Mouse (Mus musculus): ENCODE measurements around the gene Kat2b. TPM values are rescaled to one million over a fixed set of nuclear protein-coding genes. Genes with fewer than 3 reads are reported as not detected.

Gene Kat2b
- polyA plus RNA-seq, 1 experiment from 2014 or later, result 8.7 TPM

DNA sequence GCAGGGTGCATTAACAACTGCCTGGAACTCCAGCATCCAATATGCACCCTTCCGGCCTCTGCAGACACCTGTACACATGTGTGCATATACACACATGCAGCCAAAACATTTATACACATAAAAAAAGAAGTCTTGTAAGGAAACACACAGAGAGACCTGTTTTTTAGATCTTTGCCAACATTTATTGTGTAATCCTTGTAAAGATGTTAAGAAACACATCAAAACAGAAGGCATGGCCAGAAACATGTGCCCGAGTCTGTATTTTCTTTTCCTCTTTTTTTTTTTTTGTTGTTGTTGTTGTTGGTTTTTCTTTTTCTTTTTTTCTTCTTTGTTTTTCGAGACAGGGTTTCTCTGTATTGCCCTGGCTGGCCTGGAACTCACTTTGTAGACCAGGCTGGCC, 59.5 kb downstream of the Kat2b start:
- Histone ChIP-seq H3K4me1 (ENCODE audit: control insufficient read depth, insufficient read depth, low read length) (no peaks in the 10 kb centered on the region), H3K27ac (ENCODE audit: low read length) (no peak overlapping the region), H3K4me3 (ENCODE audit: low read depth, low read length) (no peak overlapping the region), H3K9ac (ENCODE audit: low read depth, low read length) (no peak overlapping the region), H3K4me2 (ENCODE audit: low read length) (no peak overlapping the region), H3K27me3 (ENCODE audit: control insufficient read depth, insufficient read depth, low read depth, low read length) (no peaks in the 10 kb centered on the region), H3K9me3 (replicated peaks; ENCODE audit: control insufficient read depth, low read length, poor library complexity, severe bottlenecking) (no peaks in the 10 kb centered on the region), H3K36me3 (ENCODE audit: control insufficient read depth, insufficient read depth, low read length) (no peaks in the 10 kb centered on the region)
- WGBS, result 92% methylated on average over 3 of the region's 3 CpGs
- no peak for ATAC-seq

DNA sequence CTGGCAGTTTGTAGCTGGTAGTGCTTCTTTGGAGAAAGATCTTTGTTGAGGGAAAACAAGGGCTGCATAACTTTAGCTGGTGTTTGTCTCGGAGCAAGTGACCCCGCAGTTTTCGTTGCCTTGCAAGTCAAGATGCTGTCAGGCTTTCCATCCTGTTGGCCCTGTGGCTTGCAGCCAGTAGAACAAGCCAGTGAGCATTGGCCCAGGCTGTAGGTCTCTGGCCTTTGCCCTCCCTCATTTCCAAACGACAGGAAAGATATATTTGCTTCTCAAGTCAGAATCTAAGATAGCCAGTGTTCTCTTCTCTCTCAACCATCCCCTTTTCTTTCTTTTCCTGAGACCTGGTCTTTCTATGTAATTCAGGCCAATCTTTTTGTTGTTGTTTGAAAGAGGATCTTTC, 60.8 kb downstream of the Kat2b start:
- no peak overlapping the region for H3K9ac ChIP-seq (ENCODE audit: low read depth, low read length)
- no peak for ATAC-seq
- WGBS, result 89% methylated on average over 4 of the region's 4 CpGs
- H3K27ac ChIP-seq (ENCODE audit: low read length), result no peak overlapping the region
- no peaks in the 10 kb centered on the region for H3K9me3 ChIP-seq (replicated peaks; ENCODE audit: control insufficient read depth, low read length, poor library complexity, severe bottlenecking)
- H3K36me3 ChIP-seq (ENCODE audit: control insufficient read depth, insufficient read depth, low read length), result peaks cover 3% of the 10 kb centered on the region; the same call in 1 of the 2 replicates
- no peaks in the 10 kb centered on the region for H3K27me3 ChIP-seq (ENCODE audit: control insufficient read depth, insufficient read depth, low read depth, low read length)
- H3K4me1 ChIP-seq (ENCODE audit: control insufficient read depth, insufficient read depth, low read length), result no peaks in the 10 kb centered on the region
- no peak overlapping the region for H3K4me3 ChIP-seq (ENCODE audit: low read depth, low read length)
- no peak overlapping the region for H3K4me2 ChIP-seq (ENCODE audit: low read length)

DNA sequence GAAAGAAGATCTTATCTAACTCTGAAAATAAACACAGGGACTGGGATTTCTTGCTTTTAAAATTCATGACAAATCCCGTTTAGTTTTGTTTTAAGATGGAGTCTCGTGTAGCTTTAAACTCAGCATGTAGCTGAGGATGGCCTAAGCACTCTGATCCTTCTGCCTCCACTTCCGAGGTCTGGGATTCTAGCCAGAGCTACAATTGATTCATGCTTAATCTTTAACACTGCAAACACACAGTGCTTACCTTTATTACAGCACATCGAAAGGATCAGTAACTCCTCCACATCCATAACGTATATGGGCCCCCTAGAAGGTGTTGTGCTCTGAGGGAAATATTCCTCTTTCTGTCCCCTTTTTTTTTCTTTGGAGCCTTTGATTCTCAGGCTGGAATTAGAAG, 61.5 kb downstream of the Kat2b start:
- Histone ChIP-seq H3K9me3 (replicated peaks; ENCODE audit: control insufficient read depth, low read length, poor library complexity, severe bottlenecking) (no peaks in the 10 kb centered on the region), H3K27ac (ENCODE audit: low read length) (no peak overlapping the region), H3K27me3 (ENCODE audit: control insufficient read depth, insufficient read depth, low read depth, low read length) (no peaks in the 10 kb centered on the region), H3K36me3 (ENCODE audit: control insufficient read depth, insufficient read depth, low read length) (peaks cover 8% of the 10 kb centered on the region), H3K4me2 (ENCODE audit: low read length) (no peak overlapping the region), H3K4me3 (ENCODE audit: low read depth, low read length) (no peak overlapping the region), H3K4me1 (ENCODE audit: control insufficient read depth, insufficient read depth, low read length) (no peaks in the 10 kb centered on the region), H3K9ac (ENCODE audit: low read depth, low read length) (no peak overlapping the region)
- no peak for ATAC-seq
- WGBS, result 56% methylated on average over 5 of the region's 5 CpGs

DNA sequence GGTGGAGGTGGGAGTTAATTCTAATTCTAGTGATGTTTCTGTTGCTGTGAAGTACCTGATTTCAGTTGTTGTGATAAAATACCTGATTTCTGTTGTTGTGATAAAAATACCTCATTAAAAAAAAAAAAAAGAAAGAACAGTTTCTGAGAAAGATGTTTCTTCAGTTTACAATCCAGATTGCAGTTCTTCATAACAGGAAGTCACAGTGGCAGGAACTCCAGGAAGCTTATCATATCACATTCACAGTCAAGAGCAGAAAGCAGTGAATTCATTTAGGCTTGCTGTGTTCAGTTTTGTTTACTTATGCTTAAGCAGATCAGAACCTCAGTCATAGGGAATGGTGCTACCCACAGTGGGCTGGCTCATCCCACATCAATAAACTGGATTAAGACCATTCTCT, 64.7 kb downstream of the Kat2b start:
- ATAC-seq, result no peak
- H3K27me3 ChIP-seq (ENCODE audit: control insufficient read depth, insufficient read depth, low read depth, low read length), result no peaks in the 10 kb centered on the region
- peaks cover 8% of the 10 kb centered on the region for H3K36me3 ChIP-seq (ENCODE audit: control insufficient read depth, insufficient read depth, low read length)
- no peak overlapping the region for H3K27ac ChIP-seq (ENCODE audit: low read length)
- no peak overlapping the region for H3K4me2 ChIP-seq (ENCODE audit: low read length)
- H3K4me3 ChIP-seq (ENCODE audit: low read depth, low read length), result no peak overlapping the region
- no peaks in the 10 kb centered on the region for H3K9me3 ChIP-seq (replicated peaks; ENCODE audit: control insufficient read depth, low read length, poor library complexity, severe bottlenecking)
- H3K4me1 ChIP-seq (ENCODE audit: control insufficient read depth, insufficient read depth, low read length), result no peaks in the 10 kb centered on the region
- H3K9ac ChIP-seq (ENCODE audit: low read depth, low read length), result no peak overlapping the region

DNA sequence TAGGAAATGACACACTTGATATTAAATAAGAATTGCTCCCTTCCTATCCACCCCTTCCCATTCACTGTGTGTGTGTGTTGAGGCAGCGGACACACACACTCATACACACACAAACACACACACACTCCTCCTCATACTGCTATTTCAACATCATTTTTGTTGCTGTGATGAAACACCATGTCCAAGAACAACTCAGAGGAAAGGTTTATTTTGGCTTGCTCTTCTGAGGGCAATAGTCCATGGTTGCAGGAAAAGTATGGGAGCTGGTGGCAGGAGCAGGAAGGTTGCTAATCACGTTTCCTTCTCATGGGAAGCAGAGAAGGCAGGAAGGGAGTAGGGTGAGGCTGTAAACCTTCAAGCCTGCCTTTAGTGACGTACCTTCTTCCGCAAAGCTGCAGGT, 76.7 kb downstream of the Kat2b start:
- WGBS, result 92% methylated on average over 4 of the region's 4 CpGs
- no peaks in the 10 kb centered on the region for H3K27me3 ChIP-seq (ENCODE audit: control insufficient read depth, insufficient read depth, low read depth, low read length)
- H3K4me2 ChIP-seq (ENCODE audit: low read length), result no peak overlapping the region
- peaks cover 31% of the 10 kb centered on the region for H3K36me3 ChIP-seq (ENCODE audit: control insufficient read depth, insufficient read depth, low read length)
- no peak overlapping the region for H3K9ac ChIP-seq (ENCODE audit: low read depth, low read length)
- H3K27ac ChIP-seq (ENCODE audit: low read length), result no peak overlapping the region
- no peaks in the 10 kb centered on the region for H3K9me3 ChIP-seq (replicated peaks; ENCODE audit: control insufficient read depth, low read length, poor library complexity, severe bottlenecking)
- no peaks in the 10 kb centered on the region for H3K4me1 ChIP-seq (ENCODE audit: control insufficient read depth, insufficient read depth, low read length)
- no peak for ATAC-seq
- H3K4me3 ChIP-seq (ENCODE audit: low read depth, low read length), result no peak overlapping the region

DNA sequence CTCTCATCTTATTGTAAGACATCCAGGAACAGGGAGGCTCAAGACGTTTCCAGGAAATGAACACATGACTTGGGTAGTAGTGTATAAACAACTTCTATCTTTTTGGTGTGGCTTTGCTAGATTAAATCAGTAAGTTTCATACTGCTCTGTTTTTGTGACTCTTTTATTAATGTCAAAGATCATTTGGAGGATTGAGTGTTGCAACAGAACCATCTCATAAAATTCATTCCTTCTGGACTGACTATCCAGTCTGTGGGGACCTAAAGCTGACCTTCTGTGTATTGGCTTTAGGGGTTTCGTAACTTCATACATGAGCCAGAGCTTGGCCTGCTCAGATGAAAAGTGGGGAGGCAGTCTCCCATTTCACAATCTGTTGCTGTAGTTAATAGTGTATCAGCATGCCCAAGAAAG, 83.6 kb downstream of the Kat2b start:
- Histone ChIP-seq H3K36me3 (ENCODE audit: control insufficient read depth, insufficient read depth, low read length) (peaks cover 25% of the 10 kb centered on the region), H3K4me1 (ENCODE audit: control insufficient read depth, insufficient read depth, low read length) (no peaks in the 10 kb centered on the region; the same call in 1 of the 2 replicates), H3K9ac (ENCODE audit: low read depth, low read length) (no peak overlapping the region), H3K27ac (ENCODE audit: low read length) (no peak overlapping the region), H3K4me2 (ENCODE audit: low read length) (no peak overlapping the region), H3K4me3 (ENCODE audit: low read depth, low read length) (no peak overlapping the region), H3K9me3 (replicated peaks; ENCODE audit: control insufficient read depth, low read length, poor library complexity, severe bottlenecking) (no peaks in the 10 kb centered on the region), H3K27me3 (ENCODE audit: control insufficient read depth, insufficient read depth, low read depth, low read length) (no peaks in the 10 kb centered on the region)
- WGBS, result 71% methylated on average over 2 of the region's 2 CpGs
- ATAC-seq, result no peak

DNA sequence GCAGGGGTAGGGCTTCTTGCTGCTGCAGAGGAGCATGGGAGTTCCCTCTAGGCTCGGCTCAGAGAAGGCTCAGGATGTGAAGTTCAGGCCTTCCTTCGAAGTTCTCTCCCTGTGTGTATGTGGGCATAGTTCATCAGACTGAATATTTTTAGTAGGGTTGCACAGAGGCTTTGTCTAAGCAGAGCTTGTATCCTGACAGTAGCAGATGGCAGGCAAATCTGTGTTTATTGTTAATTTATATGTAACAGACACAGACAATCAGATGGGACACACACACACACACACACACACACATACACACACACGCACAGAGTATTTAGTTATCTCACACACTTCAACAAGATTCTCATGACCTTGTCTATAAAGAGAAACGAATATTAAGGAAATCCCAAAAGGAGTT, 87.9 kb downstream of the Kat2b start:
- Histone ChIP-seq H3K36me3 (ENCODE audit: control insufficient read depth, insufficient read depth, low read length) (peaks cover 19% of the 10 kb centered on the region), H3K9ac (ENCODE audit: low read depth, low read length) (no peak overlapping the region), H3K4me1 (ENCODE audit: control insufficient read depth, insufficient read depth, low read length) (peaks cover 7% of the 10 kb centered on the region), H3K27ac (ENCODE audit: low read length) (no peak overlapping the region), H3K9me3 (replicated peaks; ENCODE audit: control insufficient read depth, low read length, poor library complexity, severe bottlenecking) (no peaks in the 10 kb centered on the region), H3K4me2 (ENCODE audit: low read length) (no peak overlapping the region), H3K4me3 (ENCODE audit: low read depth, low read length) (no peak overlapping the region), H3K27me3 (ENCODE audit: control insufficient read depth, insufficient read depth, low read depth, low read length) (no peaks in the 10 kb centered on the region)
- 96% methylated on average over 4 of the region's 4 CpGs for WGBS
- no peak for ATAC-seq

DNA sequence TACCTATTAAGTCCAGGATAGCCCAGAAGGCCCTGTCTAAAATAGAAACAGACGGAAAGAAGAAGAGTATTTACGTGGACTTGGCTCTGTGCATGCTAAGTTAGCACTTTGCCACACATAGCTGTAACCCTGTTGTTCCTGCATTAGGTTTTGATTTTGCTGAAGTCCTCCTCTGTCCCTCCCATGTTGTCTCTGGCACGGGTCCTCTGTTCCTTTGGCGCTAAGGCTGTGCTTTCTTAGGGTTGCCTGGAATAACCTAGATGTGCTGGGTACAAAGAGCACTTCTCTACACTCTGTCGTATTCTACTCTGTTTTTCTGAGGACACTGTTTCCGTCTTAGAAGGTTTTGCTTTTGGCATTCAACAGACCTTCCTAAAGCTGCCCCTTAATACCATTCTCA, 88.4 kb downstream of the Kat2b start:
- no peak for ATAC-seq
- no peak overlapping the region for H3K27ac ChIP-seq (ENCODE audit: low read length)
- H3K9ac ChIP-seq (ENCODE audit: low read depth, low read length), result no peak overlapping the region
- peaks cover 19% of the 10 kb centered on the region for H3K36me3 ChIP-seq (ENCODE audit: control insufficient read depth, insufficient read depth, low read length)
- H3K4me2 ChIP-seq (ENCODE audit: low read length), result no peak overlapping the region
- 92% methylated on average over 6 of the region's 6 CpGs for WGBS
- H3K4me1 ChIP-seq (ENCODE audit: control insufficient read depth, insufficient read depth, low read length), result peaks cover 8% of the 10 kb centered on the region
- H3K4me3 ChIP-seq (ENCODE audit: low read depth, low read length), result no peak overlapping the region
- H3K27me3 ChIP-seq (ENCODE audit: control insufficient read depth, insufficient read depth, low read depth, low read length), result no peaks in the 10 kb centered on the region
- H3K9me3 ChIP-seq (replicated peaks; ENCODE audit: control insufficient read depth, low read length, poor library complexity, severe bottlenecking), result no peaks in the 10 kb centered on the region

DNA sequence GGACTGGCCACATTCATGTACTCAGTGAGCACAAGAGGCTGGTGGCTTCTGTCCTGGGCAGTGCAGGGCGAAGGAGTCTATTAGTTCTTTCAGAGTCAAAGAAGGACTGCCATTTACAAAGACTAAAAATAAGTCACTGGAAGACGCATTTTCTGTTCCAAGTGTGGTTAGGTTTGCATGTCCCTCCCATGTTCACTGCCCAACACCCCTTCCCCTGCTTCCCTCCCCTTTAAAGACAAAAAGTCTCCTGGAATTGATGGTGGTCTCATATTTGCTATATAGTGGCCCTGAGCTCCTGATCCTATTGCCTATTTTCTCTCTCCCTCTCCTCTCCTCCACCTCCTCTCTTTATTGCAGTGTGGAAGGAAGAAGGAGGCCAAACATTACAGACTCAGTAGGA, 89.3 kb downstream of the Kat2b start:
- Histone ChIP-seq H3K36me3 (ENCODE audit: control insufficient read depth, insufficient read depth, low read length) (peaks cover 19% of the 10 kb centered on the region), H3K4me1 (ENCODE audit: control insufficient read depth, insufficient read depth, low read length) (peaks cover 9% of the 10 kb centered on the region), H3K4me3 (ENCODE audit: low read depth, low read length) (no peak overlapping the region), H3K4me2 (ENCODE audit: low read length) (no peak overlapping the region), H3K27ac (ENCODE audit: low read length) (no peak overlapping the region), H3K27me3 (ENCODE audit: control insufficient read depth, insufficient read depth, low read depth, low read length) (no peaks in the 10 kb centered on the region), H3K9ac (ENCODE audit: low read depth, low read length) (no peak overlapping the region), H3K9me3 (replicated peaks; ENCODE audit: control insufficient read depth, low read length, poor library complexity, severe bottlenecking) (no peaks in the 10 kb centered on the region)
- ATAC-seq, result no peak
- 95% methylated on average over 2 of the region's 2 CpGs for WGBS

DNA sequence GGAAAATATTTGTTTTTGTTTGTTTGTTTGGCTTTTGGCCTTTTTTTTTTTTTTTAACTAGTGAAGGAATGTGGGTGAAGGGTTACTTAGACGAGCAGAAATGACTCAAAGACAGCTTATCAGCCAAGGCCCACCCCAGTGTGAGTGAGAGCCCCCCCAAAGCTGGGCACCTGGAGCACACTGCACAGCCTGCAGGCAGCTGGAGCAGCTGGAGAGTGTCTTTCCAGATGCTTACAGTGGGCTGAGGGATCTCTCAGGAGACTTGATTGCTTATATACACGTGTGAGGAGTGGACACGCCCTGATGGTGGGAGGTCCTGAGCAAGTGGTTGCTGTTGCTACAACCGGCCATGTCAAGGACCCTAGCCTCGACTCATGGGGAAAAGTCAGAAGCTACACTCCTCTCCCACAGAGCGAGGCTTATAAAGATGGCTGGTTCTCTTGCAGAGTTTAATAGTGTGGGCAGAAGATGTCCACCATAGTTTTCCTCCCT, 89.8 kb downstream of the Kat2b start:
- ATAC-seq, result no peak
- peaks cover 9% of the 10 kb centered on the region for H3K4me1 ChIP-seq (ENCODE audit: control insufficient read depth, insufficient read depth, low read length)
- H3K9ac ChIP-seq (ENCODE audit: low read depth, low read length), result no peak overlapping the region
- H3K27me3 ChIP-seq (ENCODE audit: control insufficient read depth, insufficient read depth, low read depth, low read length), result no peaks in the 10 kb centered on the region
- H3K9me3 ChIP-seq (replicated peaks; ENCODE audit: control insufficient read depth, low read length, poor library complexity, severe bottlenecking), result no peaks in the 10 kb centered on the region
- H3K27ac ChIP-seq (ENCODE audit: low read length), result no peak overlapping the region
- H3K36me3 ChIP-seq (ENCODE audit: control insufficient read depth, insufficient read depth, low read length), result peaks cover 19% of the 10 kb centered on the region
- 73% methylated on average over 6 of the region's 6 CpGs for WGBS
- H3K4me3 ChIP-seq (ENCODE audit: low read depth, low read length), result no peak overlapping the region
- H3K4me2 ChIP-seq (ENCODE audit: low read length), result no peak overlapping the region

Data from midbrain, embryonic 16.5 days (tissue).